Mouse (Mus musculus) kidney, embryonic 14.5 days (tissue): Measurements from ENCODE around the gene Olfr1390. TPM values are rescaled to one million over a fixed set of nuclear protein-coding genes. Genes with fewer than 3 reads are reported as not detected.
"Not testable (repeated sequence)": the region's sequence is repeated elsewhere in the genome, so short reads cannot be mapped to it uniquely, and the experiment has no call there.

Source experiments
- ATAC-seq: fragments of 200-750 bp; cut with Nextera tagmentation; 2 replicates; pipeline ENCODE4 v1.8.0; 2017; ENCODE audit warnings: moderate number of reproducible peaks, mild to moderate bottlenecking, moderate TSS enrichment, moderate library complexity; ENCODE audit not compliant: low FRiP score, low TSS enrichment
- H3K27ac ChIP-seq: fragments of 300-500 bp; sonication (generic); 2 replicates; pipeline ENCODE4 v1.5.1; 2014; ENCODE audit warnings: low read depth, mild to moderate bottlenecking, low read length, moderate library complexity, mixed read lengths
- H3K27me3 ChIP-seq: fragments of 300-500 bp; sonication (generic); 2 replicates; pipeline ENCODE4 v1.6.1; 2014; ENCODE audit warnings: mild to moderate bottlenecking, low read length; ENCODE audit not compliant: control insufficient read depth, insufficient read depth
- H3K36me3 ChIP-seq: fragments of 300-500 bp; sonication (generic); 2 replicates; pipeline ENCODE4 v1.6.1; 2014; ENCODE audit warnings: low read length, mixed read lengths; ENCODE audit not compliant: control insufficient read depth, insufficient read depth
- H3K4me1 ChIP-seq: fragments of 300-500 bp; sonication (generic); 2 replicates; pipeline ENCODE4 v1.6.1; 2014; ENCODE audit warnings: low read length, mixed read lengths; ENCODE audit not compliant: control insufficient read depth, insufficient read depth
- H3K4me2 ChIP-seq: fragments of 300-500 bp; sonication (generic); replicated peaks from 2 replicates; pipeline ENCODE4 v1.6.1; 2014; ENCODE audit warnings: low read depth, mild to moderate bottlenecking, low read length
- H3K4me3 ChIP-seq: fragments of 300-500 bp; sonication (generic); 2 replicates; pipeline ENCODE4 v1.5.1; 2014; ENCODE audit warnings: mild to moderate bottlenecking, low read length
- H3K9ac ChIP-seq: fragments of 300-500 bp; sonication (generic); 2 replicates; pipeline ENCODE4 v1.6.1; 2014; ENCODE audit warnings: low read depth, mild to moderate bottlenecking, low read length, moderate library complexity
- H3K9me3 ChIP-seq: fragments of 300-500 bp; sonication (generic); 2 replicates; pipeline ENCODE4 v1.6.1; 2016; ENCODE audit warnings: low read length; ENCODE audit not compliant: control insufficient read depth
- WGBS: fragments of 180-500 bp; shearing (Covaris S2); extraction: QIAGEN DNeasy Blood & Tissue Kit; methylation state at CpG from one replicate; pipeline ENCODE4 v1.1.7; 2014; 5-methylcytosine and 5-hydroxymethylcytosine counted together
- polyA plus RNA-seq: library from polyadenylated mRNA; unstranded; fragments of >200 nt; fragmentation: Nextera tagmentation; extraction: Ambion mirVana; gene quantifications from 2 replicates; pipeline ENCODE4 v1.2.1, GENCODE M21; 2014

Gene Olfr1390
- polyA plus RNA-seq, 1 experiment from 2014 or later = not detected

DNA sequence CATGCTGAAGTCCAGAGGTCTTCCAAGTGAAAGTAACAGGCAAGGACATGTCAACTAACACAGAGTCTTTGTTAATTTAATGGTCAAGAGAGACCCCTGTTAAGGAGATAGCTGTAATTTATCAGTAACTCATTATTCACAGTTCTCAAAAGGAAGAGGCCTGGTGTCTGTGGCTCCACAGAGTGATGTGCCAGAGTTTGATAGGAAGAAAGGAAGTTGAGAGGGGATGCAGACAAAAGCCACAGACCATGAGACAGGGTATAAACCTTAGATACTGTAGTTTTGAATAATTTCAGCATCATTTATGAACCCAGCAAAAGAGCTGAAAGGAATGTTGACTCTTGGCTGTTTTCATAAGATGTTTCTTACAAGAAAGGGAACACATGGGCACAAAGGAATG, 48.1 kb downstream of the Olfr1390 start:
- Histone ChIP-seq H3K4me2 (no peak overlapping the region), H3K4me1 (no peaks in the 10 kb centered on the region), H3K27ac (no peak overlapping the region), H3K36me3 (no peaks in the 10 kb centered on the region), H3K27me3 (no peaks in the 10 kb centered on the region), H3K9ac (no peak overlapping the region), H3K9me3 (no peaks in the 10 kb centered on the region), H3K4me3 (no peak overlapping the region)
- ATAC-seq = no peak

DNA sequence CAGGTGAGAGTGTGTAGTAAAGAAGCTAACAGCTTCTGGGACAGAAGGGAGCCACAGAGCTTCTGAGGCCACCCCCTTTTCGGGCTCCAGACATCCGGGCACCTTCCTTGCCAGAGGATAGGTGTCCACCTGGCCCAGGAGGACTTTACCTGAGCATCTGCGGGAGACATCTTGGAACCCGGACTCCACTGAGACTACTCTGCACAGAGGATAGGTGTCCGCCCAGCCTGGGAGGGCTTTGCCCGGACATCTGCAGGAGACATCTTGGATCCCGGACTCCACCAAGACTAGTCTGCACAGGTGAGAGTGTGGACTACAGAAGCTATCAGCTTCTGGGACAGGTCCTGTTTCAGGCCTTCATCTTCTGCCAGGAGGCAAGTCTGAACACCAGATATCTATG, 51.1 kb downstream of the Olfr1390 start:
- H3K4me2 ChIP-seq, H3K4me1 ChIP-seq, H3K9ac ChIP-seq, H3K4me3 ChIP-seq, H3K27ac ChIP-seq, H3K27me3 ChIP-seq, ATAC-seq, H3K36me3 ChIP-seq, H3K9me3 ChIP-seq: not testable (repeated sequence)
- 91% methylated on average over 7 of the region's 7 CpGs for WGBS

Other genes with a start within 250 kb of the Olfr1390 start
- gene Olfr1396, start 220.3 kb upstream of the Olfr1390 start, polyA plus RNA-seq = not detected in 2 replicates
- not detected in 2 replicates for gene Olfr1395, start 192.9 kb upstream of the Olfr1390 start, polyA plus RNA-seq
- gene Olfr1394, start 180.8 kb upstream of the Olfr1390 start, polyA plus RNA-seq = not detected in 2 replicates
- 1.6 and 3.1 TPM in 2 replicates for gene Btnl9, start 148.0 kb upstream of the Olfr1390 start, polyA plus RNA-seq
- gene Zfp62, start 131.9 kb upstream of the Olfr1390 start, polyA plus RNA-seq = 27.6 and 51.1 TPM in 2 replicates
- gene Mgat1, start 91.0 kb upstream of the Olfr1390 start, polyA plus RNA-seq = 43.8 and 55.3 TPM in 2 replicates
- gene Olfr1393, start 56.9 kb upstream of the Olfr1390 start, polyA plus RNA-seq = not detected in 2 replicates
- gene Olfr1392, start 49.9 kb upstream of the Olfr1390 start, polyA plus RNA-seq = not detected in 2 replicates
- gene Olfr10, start 30.4 kb upstream of the Olfr1390 start, polyA plus RNA-seq = not detected in 2 replicates
- not detected in 2 replicates for gene Olfr1391, start 12.4 kb upstream of the Olfr1390 start, polyA plus RNA-seq
- not detected in 2 replicates for gene Olfr1389, start 87.9 kb downstream of the Olfr1390 start, polyA plus RNA-seq
- 0.11 TPM in 2 replicates for gene Olfr1388, start 101.4 kb downstream of the Olfr1390 start, polyA plus RNA-seq
- gene Olfr1387, start 120.2 kb downstream of the Olfr1390 start, polyA plus RNA-seq = not detected in 2 replicates
- not detected in 2 replicates for gene Olfr1386, start 129.9 kb downstream of the Olfr1390 start, polyA plus RNA-seq
- gene Olfr1385, start 153.9 kb downstream of the Olfr1390 start, polyA plus RNA-seq = not detected in 2 replicates
- not detected in 2 replicates for gene Olfr1384, start 171.5 kb downstream of the Olfr1390 start, polyA plus RNA-seq
- not detected in 2 replicates for gene Olfr1383, start 184.5 kb downstream of the Olfr1390 start, polyA plus RNA-seq
- gene Olfr1382, start 193.1 kb downstream of the Olfr1390 start, polyA plus RNA-seq = not detected in 2 replicates
- gene Olfr1381, start 208.3 kb downstream of the Olfr1390 start, polyA plus RNA-seq = 0.06 TPM in 1 of 2 replicates, not detected in the other
- gene Olfr1380, start 221.7 kb downstream of the Olfr1390 start, polyA plus RNA-seq = not detected in 2 replicates